Mouse (Mus musculus) bone marrow macrophage, adult 2 months (primary cell): ENCODE data around the gene Ptk7.

Experiments
- CTCF ChIP-seq: IDR thresholded peaks from 2 replicates; pipeline ENCODE4 v1.5.1; 2012; ENCODE audit warnings: low read depth, mild to moderate bottlenecking, low read length, moderate library complexity
- POLR2A ChIP-seq: IDR thresholded peaks from 2 replicates; pipeline ENCODE4 v1.6.1; 2012; ENCODE audit warnings: mild to moderate bottlenecking, low read depth, low read length, borderline replicate concordance

DNA sequence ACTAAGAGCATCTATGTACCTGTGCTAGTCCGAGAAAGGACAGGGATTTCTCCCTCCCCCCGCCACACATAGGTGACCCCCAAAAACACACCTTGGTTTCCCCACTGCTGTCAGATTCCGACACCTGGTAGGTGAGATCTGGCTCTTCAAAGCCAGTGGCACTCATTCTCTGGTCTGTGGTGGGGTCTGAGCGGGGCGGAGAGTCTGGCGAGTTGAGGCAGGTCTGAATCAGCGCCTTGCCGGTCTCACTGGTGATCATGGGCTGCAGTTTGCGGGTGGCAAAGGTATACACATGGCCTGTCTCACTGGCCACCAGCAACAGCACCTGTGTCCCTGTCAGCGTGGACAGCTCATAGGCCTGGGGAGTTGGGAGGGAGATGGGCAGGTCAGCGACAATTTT lies 75.8 kb downstream of the Ptk7 start:
- no peak for TF ChIP-seq POLR2A
- TF ChIP-seq CTCF: no peak
